Mouse (Mus musculus) left cerebral cortex, postnatal 4 days (tissue): ENCODE results near the gene Rph3al. TPM values are rescaled to one million over a fixed set of nuclear protein-coding genes. Genes with fewer than 3 reads are reported as not detected.

ENCODE experiments used
- DNase-seq: peaks from one replicate; pipeline ENCODE4 v3.0.0-alpha.2; 2022
- intact Hi-C: fragments of 180-260 bp; cut with DNase I; formaldehyde crosslinking; loops from one replicate; pipeline ENCODE4 v1.15.1; 2025
- total RNA-seq, 2 experiments: library from RNA; stranded (reverse); gene quantifications; 2 replicates each; pipeline ENCODE4 v1.2.3; 2021

Gene Rph3al
- 1 to 10 TPM; 2.9 to 4.3 TPM for total RNA-seq

DNA sequence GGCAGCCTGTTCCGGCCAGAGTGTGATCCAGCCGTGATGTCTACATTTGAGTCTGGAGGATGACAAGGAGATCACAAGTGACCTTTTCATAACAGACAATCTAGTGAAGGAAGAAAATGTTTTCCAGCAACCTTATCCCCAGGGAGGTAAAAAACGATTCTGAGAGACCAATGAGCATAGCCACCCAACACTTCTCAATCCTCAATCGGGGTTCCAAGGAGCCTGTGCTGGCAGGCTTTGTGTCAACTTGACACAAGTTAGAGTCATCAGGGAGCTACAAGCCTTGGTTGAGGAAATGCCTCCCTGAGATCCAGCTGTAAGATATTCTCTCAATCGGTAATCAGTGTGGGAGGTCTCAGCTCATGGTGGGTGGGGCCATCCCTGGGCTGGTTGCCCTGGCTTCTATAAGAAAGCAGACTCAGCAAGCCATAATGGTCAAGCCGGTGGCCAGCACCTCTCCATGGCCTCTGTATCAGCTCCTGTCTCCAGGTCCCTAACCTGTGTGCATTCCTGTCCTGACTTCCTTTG lies at the start of gene Rph3al:
TSS of gene Rph3al (minus strand) at position 51 of the 528 bp plus-strand sequence.
- no peak for DNase-seq
- intact Hi-C loops, result no loop called here

DNA sequence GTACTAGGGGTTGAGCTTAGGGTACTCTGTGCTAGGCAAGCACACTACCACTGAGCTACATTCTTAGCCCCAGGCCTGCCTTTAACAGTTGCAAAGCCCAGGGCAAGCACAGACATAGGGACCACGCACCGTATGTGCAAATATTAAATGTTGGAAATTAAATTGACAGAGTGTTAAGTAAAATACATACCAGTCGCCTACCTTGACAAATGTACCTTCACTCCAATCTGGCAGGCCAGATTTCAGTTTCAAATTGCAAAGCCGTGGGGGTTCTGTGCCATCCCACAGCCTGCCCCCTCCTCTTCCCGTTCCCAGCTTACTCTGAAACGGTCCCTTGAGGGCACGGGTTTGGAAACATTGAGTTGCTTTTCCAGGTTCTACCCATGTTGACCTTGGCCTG lies 47.7 kb upstream of the Rph3al start:
- DNase-seq, result no peak
- intact Hi-C loops, result no loop called here

DNA sequence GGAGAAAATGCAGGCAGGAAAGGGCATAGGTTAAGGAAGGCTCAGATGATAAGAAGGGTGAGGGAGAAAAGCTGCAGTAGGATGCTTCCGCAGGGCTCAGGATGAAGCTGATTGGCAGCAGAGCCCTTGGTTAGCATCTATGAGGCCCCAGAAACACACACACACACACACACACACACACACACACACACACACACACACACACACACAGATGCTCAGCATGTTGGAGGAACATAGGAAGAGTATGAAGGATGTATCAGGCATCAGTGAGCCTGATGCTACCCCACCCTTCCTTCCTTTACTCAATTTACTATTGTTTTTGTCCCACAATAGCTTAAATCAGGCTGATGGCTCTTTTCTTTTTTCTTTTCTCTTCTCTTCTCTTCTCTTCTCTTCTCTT lies 46.4 kb upstream of the Rph3al start:
- intact Hi-C loops, result no loop called here
- DNase-seq, result no peak

DNA sequence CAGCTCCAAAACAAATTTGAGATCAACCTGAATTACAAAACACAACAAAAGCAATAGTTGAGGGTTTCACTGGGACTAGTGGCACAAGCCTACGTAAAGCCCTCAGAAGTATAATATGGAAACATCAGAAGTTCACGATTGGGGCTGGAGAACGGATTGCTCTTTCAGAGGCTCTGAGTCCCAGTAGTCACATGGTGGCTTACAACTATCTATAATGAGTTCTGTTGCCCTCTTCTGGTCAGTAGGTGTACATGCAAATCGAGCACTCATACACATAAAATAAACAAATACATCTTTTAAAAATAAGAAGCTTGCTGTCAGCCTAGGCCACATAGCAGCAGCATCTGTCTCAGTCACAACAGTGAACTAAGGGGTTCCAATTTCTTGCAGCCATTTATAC lies 45.0 kb upstream of the Rph3al start:
- DNase-seq, result no peak
- intact Hi-C loops, result no loop called here

DNA sequence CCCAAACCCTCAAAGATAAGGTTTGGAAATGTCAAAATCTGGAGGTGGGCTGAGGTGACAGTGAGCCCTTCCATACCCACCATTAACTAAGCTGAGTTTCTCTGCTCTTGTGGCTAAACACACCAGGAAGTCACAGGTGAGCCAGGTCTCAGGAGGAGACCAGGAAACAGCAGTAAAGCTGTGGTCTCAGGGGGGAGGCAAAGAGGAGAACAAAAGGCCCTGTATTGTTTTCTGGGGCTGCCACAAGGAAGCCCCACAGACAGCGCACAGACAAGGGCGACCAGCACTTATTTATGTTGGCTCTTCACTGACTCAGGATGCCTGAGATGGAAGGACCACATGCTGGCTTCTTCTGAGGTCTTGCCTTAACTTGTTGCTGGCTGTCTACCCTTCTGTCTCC lies 42.2 kb upstream of the Rph3al start:
- intact Hi-C loops, result no loop called here

DNA sequence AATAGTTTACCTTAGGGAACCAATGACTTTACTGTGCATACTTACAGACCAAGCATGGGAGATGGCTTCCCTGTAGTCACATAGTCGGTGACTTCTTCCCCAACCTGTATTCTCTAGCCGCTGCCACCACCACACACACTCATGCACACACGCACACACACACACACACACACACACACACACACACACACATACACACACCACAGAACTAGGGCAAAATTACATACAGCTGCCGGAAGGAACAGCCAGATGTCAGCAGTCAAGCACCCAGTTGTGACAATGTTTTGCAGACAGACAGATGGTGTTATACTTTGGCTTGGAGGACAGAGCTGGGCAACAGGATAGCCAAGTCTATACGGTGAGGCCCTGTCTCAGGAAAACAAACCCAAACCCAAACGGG lies 39.8 kb upstream of the Rph3al start:
- intact Hi-C loops, result no loop called here
- no peak for DNase-seq

More for the DNA sequence above, 42.2 kb upstream of the Rph3al start:
- no peak for DNase-seq

DNA sequence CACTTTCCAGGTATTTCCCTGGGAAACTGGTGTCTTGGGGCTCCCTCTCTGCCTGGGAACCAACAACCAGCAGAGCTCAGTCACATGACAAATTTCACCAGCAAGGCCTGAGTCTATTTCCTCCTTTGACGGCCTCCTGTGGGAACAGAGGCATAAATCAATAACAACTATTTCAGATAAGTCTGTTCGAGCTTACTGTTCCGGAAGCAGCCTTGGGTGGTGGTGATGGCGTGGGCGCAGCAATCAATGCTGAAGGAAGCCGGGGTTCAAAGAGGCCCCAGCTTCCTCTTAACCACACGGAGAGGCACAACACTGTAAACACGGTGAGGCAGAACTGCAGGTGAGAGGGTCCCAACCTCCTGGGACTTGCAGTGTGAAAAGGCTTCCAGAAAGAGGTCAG lies 38.5 kb upstream of the Rph3al start:
- DNase-seq, result no peak
- intact Hi-C loops, result no loop called here

DNA sequence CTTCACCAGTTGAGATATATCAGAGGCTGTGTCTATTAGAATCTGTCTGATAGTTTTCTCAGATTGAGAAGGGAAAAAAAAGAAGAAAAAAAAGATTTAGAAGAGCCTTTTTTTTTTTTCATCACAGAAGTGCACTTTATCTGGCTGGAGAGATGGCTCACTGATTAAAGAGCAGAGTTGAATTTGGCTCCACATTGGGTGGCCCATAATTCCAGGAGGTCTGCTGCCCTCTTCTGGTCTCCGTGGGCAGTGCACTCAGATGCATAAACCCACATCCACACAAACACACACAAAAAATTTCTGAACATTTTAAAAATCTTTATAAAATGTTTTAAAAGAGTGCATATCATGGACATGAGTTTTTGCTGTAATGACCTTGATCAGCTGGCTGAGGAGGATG lies 35.8 kb upstream of the Rph3al start:
- intact Hi-C loops, result no loop called here
- DNase-seq, result no peak

DNA sequence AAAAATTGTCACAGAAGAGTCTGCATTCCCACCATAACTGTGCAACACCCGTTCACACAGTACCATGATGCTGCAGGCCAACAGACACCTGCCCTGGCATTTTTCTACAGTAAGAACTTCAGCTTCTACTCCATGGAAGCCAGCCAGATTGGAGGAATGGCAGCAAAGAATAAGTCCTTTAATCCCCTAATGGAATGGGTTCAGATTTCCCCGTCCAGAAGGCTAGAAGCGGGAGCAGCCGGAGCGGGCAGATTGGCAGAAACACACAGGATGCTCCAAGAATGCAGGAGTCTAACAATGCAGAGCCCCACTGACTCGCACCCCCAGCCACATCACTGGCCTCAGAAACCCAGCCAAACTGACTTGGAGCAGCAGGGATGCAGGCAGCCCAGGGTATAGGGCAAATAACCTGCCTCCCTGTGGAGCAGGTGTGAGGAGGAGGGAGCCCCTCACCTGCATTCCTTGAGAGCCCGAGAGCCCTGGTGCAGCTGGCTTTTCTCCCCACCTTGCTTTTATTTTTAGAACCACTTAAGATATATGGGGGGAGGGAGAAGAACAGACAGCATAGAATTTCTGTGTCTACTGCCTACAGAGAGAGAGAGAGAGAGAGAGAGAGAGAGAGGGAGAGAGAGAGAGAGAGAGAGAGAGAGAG lies 34.8 kb upstream of the Rph3al start:
- intact Hi-C loops, result no loop called here
- no peak for DNase-seq

DNA sequence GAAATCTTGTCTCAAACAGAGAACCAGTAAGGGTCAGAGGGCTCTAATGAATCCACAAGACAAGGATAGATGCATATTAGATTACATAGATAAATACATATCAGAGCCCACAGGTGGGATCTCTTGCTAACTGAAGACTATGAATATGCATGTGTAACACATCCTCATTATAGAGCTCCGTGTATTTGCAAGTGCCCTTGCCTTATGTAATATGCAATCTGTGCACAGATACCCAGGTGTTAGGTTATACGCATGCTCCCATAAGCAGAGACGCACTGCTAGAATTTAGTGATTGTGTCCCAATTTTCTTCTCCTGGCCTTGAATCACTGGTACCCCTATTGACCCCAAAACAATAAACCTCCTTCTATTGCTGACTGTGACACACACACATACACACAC lies 34.0 kb upstream of the Rph3al start:
- no peak for DNase-seq
- intact Hi-C loops, result no loop called here

DNA sequence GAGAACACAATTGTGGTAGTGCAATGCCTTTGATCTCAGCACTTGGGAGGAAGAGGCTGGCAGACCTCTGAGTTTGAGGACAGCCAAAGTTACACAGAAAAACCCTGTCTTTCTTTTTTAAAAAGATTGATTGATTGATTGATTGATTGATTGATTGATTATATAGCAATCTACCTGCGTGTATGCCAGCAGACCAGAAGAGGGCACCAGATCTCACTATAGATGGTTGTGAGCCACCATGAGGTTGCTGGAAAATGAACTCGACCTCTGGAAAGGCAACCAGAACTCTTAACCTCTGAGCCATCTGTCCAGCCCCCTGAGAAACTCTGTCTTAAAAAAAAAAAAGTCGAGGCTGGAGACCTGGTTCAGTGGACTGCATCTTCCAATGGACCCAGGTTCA lies 32.4 kb upstream of the Rph3al start:
- intact Hi-C loops, result no loop called here
- no peak for DNase-seq

DNA sequence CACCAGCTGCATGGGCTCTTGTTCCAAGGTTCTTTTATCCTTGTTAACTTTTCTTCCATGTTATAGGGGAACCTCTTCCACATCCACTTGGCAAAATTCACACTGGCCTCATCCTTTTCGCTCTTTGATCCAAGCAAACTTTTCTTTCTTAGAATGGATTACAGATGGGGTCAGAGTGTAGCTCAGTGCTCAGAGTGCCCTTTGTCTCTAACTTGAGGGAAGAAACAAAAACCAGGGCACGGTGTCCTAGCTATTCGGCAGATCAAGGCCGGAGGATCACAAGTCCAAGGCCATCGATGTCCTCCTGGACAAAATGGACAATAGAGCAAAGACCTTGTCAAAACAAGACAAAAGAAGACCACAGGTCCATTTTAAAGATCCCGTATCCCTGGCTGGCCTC lies 30.5 kb upstream of the Rph3al start:
- intact Hi-C loops, result loop anchor here (5.0 to 10.0 kb wide), 3 partner anchors 171 to 426 kb away; partner anchors contain the start of genes Doc2b and Nxn
- no peak for DNase-seq

DNA sequence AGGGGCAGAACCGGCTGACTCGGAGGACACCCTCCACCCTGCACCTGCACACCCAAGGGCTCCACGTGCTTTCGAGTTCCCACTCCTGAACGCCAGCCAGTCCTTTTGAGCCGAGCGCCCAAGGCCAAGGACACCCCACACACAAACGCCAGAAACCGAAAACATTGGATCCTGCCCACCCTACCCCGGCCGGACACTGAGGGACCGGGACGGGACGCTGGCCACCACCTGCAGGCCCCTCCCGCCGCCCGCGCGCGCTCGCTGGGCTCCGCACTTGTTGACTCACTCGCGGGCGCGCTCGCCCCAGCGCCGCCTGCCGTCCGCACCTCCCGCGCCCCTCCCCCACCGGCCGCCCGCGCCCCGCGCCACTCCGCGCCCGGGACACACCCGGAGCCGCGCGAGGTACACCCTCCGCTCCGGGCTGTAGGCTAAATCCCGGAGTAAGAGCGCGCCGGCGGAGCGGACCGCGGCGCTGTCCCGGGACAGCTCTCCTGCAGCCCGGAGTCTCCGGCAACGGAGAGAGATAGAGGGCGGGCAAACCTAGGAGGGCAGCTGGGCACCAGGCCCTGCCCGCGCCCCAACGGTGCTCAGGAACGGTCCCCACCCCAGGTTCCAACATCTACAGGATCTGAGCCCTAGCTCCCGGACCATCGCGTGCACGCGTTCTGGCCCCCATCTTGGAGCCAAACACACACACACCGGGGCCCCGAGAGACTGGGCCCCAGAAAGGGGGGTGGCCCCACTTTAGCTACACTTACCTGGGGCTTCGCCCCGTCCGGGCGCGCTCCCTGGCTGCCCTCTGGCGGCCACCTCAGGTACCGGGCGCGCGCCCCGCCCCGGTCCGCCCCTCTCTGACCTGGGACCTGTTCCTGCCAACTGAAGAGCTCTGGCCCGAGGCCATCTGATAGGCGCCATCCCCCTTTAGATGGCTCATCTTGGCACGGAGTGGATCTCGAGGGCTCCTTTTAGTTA lies 28.5 kb upstream of the Rph3al start:
- intact Hi-C loops, result loop anchor here (5.0 to 10.0 kb wide), 3 partner anchors 169 to 428 kb away; partner anchors contain the start of genes Doc2b and Nxn
- peak; percentile 72 for DNase-seq

DNA sequence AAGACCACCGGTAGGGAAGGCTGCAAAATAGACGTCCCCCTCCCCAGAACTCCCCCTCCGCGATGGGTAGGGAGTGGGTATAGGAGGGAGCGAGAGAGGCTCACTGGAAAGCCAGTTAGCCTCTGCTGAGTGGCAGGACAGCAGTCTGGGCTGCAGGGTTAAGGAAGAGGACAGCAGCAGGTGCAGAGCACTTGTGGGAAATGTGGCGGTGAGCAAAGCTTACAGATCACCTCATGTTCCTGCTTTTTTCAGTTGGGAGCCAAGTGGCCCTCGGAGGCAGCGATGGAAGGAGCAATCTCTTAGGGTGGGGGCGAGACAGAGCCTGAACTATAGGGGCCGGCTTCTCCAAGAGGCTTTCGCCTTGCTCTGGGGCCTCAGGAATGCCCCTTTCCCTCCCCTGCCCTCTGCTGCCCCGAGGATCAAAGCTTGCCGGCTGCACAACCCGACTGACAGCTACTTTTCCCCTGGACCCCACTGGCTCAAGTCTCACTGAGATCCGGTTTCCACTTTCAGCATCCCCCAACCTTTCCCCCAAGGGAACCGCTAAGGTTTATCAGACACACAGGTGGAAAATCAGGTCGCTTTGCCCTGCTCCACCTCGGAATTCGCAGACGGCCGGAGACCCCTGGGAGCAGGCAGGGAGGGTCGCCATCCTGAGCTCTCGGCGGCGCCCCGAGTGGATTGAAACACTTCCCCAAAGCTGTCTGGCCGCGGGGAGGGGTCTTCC lies 27.6 kb upstream of the Rph3al start:
- intact Hi-C loops, result loop anchor here (5.0 to 10.0 kb wide), 3 partner anchors 169 to 429 kb away; partner anchors contain the start of genes Doc2b and Nxn
- DNase-seq, result no peak

DNA sequence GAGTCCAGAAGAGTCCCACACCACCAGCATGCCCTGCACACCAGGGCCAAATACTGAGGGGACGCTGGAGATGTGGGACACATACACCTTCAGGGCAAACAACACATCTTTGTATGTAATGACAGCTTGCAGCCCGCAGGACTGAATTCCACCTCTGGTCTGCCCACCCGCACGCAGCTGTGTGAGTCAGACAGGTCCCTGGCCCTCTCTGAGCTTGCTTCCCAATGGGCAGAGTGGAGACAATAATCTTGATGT lies 26.2 kb upstream of the Rph3al start:
- intact Hi-C loops, result loop anchor here (10.0 kb wide), 1 partner anchor 430 kb away; the partner anchor contains the start of gene Nxn
- DNase-seq, result no peak

DNA sequence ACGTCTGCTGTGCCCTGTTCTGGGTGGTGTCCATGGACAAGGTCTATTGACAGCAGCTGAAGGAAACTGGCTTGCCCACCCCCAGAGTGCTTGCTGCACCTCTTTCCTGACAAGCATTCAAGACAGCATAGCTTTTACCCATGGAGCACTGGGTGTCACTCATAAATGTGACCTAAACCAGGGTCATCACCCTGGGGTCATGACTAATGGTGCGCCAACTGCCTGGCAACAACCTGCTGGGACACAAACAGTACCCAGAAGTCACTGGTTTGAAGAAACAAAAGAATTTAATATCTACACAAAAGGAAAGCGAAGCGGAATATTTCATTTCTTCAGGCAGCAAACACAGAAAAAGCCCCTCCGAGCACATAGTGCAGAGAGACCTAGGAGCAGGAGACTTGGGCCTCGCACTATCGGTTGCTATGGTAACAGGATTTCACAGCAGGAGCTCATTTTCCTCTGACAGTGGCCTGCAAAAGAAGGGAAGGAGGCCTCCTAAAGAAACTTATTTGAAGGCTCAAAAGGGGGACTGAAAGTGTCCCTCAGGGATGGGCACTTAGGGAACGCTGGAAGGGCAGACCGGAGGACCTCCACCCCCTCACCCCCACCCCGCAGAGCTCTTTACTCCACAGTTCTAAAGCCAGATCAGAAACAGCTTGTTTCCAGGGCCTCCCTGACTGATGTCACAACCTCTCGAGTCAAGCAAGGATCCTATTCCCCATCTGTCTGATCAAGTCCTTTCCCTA lies 25.7 kb upstream of the Rph3al start:
- peak; percentile 63 for DNase-seq
- intact Hi-C loops, result loop anchor here (10.0 kb wide), 1 partner anchor 431 kb away; the partner anchor contains the start of gene Nxn

DNA sequence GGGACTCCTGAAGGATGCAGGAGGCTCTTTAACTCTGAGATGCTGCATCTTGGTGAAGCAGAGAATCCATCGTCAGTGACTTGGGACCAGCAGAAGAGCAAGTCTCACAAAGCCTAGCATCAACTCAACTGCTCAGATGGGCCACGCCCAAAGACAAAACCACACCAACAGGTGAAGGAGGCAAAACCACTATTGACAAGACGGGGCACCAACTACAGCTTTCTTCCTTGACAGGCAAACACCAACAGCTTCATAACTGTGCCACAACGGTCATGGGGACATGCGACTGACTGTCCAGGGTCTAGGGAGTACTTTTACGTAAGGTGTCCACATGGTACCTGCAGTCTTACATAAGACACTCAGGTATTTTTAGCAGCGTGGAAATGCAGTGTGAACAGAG lies 23.6 kb upstream of the Rph3al start:
- no peak for DNase-seq
- intact Hi-C loops, result loop anchor here (10.0 kb wide), 1 partner anchor 433 kb away; the partner anchor contains the start of gene Nxn

DNA sequence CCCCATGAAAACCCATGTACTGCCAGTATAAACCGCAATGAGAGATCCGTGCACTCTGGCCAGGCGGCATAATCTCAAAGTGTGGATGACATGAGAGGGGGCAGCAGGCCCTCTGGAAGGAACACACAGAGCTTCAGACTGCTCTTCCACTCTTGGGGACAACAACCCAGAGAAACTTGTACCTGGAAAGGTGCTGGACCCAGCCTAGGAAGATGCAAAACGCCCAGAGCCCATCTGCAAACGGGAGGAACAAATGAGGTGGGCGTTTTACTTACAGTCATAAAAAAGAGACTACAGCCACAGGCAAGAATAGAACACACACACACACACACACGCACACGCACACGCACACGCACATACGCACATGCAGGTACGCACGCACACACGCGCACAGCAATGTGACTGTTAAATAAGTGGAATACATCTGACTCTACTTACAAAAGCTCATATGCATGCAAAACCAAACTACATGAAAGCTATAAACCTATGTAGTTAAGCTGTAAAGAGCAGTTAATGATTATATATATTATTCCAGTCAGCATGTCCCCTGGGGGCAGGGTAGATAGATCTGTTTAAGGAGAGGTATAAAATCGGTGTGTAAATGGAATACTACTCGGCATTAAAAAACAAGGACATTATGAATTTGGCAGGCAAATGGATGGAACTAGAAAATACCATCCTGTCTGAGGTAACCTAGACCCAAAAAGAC lies 19.0 kb upstream of the Rph3al start:
- no peak for DNase-seq
- intact Hi-C loops, result no loop called here

DNA sequence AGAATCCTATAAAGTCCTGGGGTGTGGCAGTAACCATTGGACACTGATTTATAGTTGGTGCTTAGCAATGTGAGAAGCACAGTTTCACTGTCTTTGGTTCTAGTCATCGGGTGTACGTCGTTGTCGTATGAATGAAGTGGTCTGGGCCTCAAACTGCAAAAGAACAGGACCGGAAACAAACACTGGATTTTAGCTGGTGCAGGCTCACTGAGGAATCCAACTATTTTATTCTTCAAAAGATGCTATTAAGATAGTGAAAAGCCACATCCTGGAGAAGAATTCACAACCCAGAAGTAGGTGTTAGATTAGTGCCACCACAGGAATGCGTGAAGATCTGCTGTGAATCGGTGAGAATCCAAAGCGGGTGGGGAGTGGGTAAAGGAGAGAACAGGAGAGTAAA lies 18.4 kb upstream of the Rph3al start:
- intact Hi-C loops, result no loop called here

DNA sequence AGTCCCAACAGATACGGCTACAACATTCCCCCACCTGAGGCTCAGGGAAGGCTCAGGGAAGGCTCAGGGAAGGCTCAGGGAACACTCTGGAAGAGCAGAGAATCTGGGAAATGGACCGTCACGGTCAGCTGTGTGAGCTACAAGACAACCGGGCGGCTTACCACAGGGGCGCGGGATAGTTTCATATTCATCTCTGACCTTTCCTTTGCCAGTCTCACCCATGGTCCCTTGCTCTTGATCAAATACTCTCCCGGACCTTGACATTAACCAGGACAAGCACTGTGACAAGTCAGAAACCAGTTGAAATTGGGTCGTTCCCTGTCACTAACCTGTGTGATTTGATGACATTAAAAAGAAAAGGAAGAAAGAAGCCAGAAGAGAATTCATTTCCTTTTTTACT lies 16.7 kb upstream of the Rph3al start:
- intact Hi-C loops, result no loop called here
- no peak for DNase-seq

More for the DNA sequence above, 18.4 kb upstream of the Rph3al start:
- DNase-seq, result no peak
